Mouse (Mus musculus): ENCODE data around the gene Cachd1.

GRCm38 (mm10) chr4:100782348-100782747, 5.9 kb downstream of the Cachd1 start:
- TF ChIP-seq CTCF (IDR thresholded peaks at IDR 0.05; ENCODE audit: low read depth, low read length), result no peak
- TF ChIP-seq POLR2A (IDR thresholded peaks at IDR 0.05; ENCODE audit: extremely low read depth, insufficient read depth, low read length), result no peak
